Mouse (Mus musculus) lung, embryonic 15.5 days (tissue): Measurements from ENCODE around the gene Ambra1. TPM values are rescaled to one million over a fixed set of nuclear protein-coding genes. Genes with fewer than 3 reads are reported as not detected.
"Not testable (repeated sequence)": the region's sequence is repeated elsewhere in the genome, so short reads cannot be mapped to it uniquely, and the experiment has no call there.

ENCODE experiments used
- ATAC-seq: fragments of 200-750 bp; cut with Nextera tagmentation; 2 replicates; pipeline ENCODE4 v1.8.0; 2017; ENCODE audit warnings: moderate number of reproducible peaks, borderline replicate concordance; ENCODE audit not compliant: low FRiP score, low TSS enrichment; ENCODE audit errors: extremely low read depth
- H3K27ac ChIP-seq: fragments of 300-500 bp; sonication (generic); 2 replicates; pipeline ENCODE4 v1.5.1; 2015; ENCODE audit warnings: moderate library complexity, mild to moderate bottlenecking, inconsistent platforms
- H3K27me3 ChIP-seq: fragments of 300-500 bp; sonication (generic); 2 replicates; pipeline ENCODE4 v1.6.1; 2015; ENCODE audit warnings: inconsistent platforms
- H3K36me3 ChIP-seq: fragments of 300-500 bp; sonication (generic); 2 replicates; pipeline ENCODE4 v1.6.1; 2015; ENCODE audit warnings: inconsistent platforms
- H3K4me1 ChIP-seq: fragments of 300-500 bp; sonication (generic); 2 replicates; pipeline ENCODE4 v1.6.1; 2015; ENCODE audit warnings: inconsistent platforms
- H3K4me2 ChIP-seq: fragments of 300-500 bp; sonication (generic); 2 replicates; pipeline ENCODE4 v1.6.1; 2015; ENCODE audit warnings: inconsistent platforms, mild to moderate bottlenecking, moderate library complexity
- H3K4me3 ChIP-seq: fragments of 300-500 bp; sonication (generic); 2 replicates; pipeline ENCODE4 v1.5.1; 2015; ENCODE audit warnings: mild to moderate bottlenecking, inconsistent platforms
- H3K9ac ChIP-seq: fragments of 300-500 bp; sonication (generic); 2 replicates; pipeline ENCODE4 v1.6.1; 2015; ENCODE audit warnings: inconsistent platforms
- H3K9me3 ChIP-seq: fragments of 300-500 bp; sonication (generic); 2 replicates; pipeline ENCODE4 v1.6.1; 2016; ENCODE audit warnings: inconsistent platforms
- WGBS: fragments of 180-500 bp; shearing (Covaris S2); methylation state at CpG from one replicate; pipeline ENCODE4 v1.1.7; 2015; 5-methylcytosine and 5-hydroxymethylcytosine counted together
- polyA plus RNA-seq: library from polyadenylated mRNA; unstranded; fragments of >200 nt; fragmentation: Nextera tagmentation; extraction: Ambion mirVana; gene quantifications from 2 replicates; pipeline ENCODE4 v1.2.1, GENCODE M21; 2015

The Ambra1 gene
- polyA plus RNA-seq, 1 experiment from 2014 or later: 16.4 TPM

- Histone ChIP-seq H3K4me1 (peaks cover 18% of the 10 kb centered on the region), H3K27ac (peak within 1 kb of the TSS; percentile 75), H3K27me3 (no peaks in the 10 kb centered on the region), H3K4me3 (peak within 1 kb of the TSS; percentile 97), H3K9me3 (no peaks in the 10 kb centered on the region), H3K4me2 (peak within 1 kb of the TSS; percentile 80), H3K36me3 (no peaks in the 10 kb centered on the region), H3K9ac (peak within 1 kb of the TSS; percentile 81)
- WGBS: under 1% methylated on average over 66 of the region's 66 CpGs
- ATAC-seq: peak; percentile 99
Observed at GRCm38 (mm10) chr2:91710272-91711234, 19.4 kb upstream of the Ambra1 start, which contains the start of the genes Atg13 and Harbi1. Gene Atg13 (minus strand): TSS chr2:91710576. Gene Harbi1 (plus strand): TSS chr2:91710852.

GRCm38 (mm10) chr2:91711256-91711925 is 18.5 kb upstream of the Ambra1 start:
- no peaks in the 10 kb centered on the region for H3K27me3 ChIP-seq
- WGBS: 3% methylated on average over 8 of the region's 8 CpGs
- ATAC-seq: no peak
- H3K9me3 ChIP-seq: no peaks in the 10 kb centered on the region
- H3K4me2 ChIP-seq: peak overlapping the region; percentile 80
- H3K9ac ChIP-seq: peak overlapping the region; percentile 81
- H3K4me1 ChIP-seq: peaks cover 18% of the 10 kb centered on the region
- H3K4me3 ChIP-seq: peak overlapping the region; percentile 97
- no peaks in the 10 kb centered on the region for H3K36me3 ChIP-seq
- H3K27ac ChIP-seq: peak overlapping the region; percentile 75

- no peak for ATAC-seq
- H3K9ac ChIP-seq: no peak overlapping the region
- no peaks in the 10 kb centered on the region for H3K9me3 ChIP-seq
- H3K27me3 ChIP-seq: no peaks in the 10 kb centered on the region
- H3K4me2 ChIP-seq: no peak overlapping the region
- peaks cover 8% of the 10 kb centered on the region; the same call in 1 of the 2 replicates for H3K4me1 ChIP-seq
- H3K4me3 ChIP-seq: no peak overlapping the region
- H3K27ac ChIP-seq: no peak overlapping the region
- WGBS: 83% methylated on average over 1 of the region's 1 CpGs
- no peaks in the 10 kb centered on the region; the same call in 1 of the 2 replicates for H3K36me3 ChIP-seq
Observed at GRCm38 (mm10) chr2:91714921-91715320, 15.0 kb upstream of the Ambra1 start.

GRCm38 (mm10) chr2:91718276-91718675 is 11.7 kb upstream of the Ambra1 start:
- H3K9ac ChIP-seq: no peak overlapping the region
- H3K27ac ChIP-seq: no peak overlapping the region
- no peak overlapping the region for H3K4me2 ChIP-seq
- no peaks in the 10 kb centered on the region for H3K9me3 ChIP-seq
- H3K27me3 ChIP-seq: no peaks in the 10 kb centered on the region
- no peak overlapping the region for H3K4me3 ChIP-seq
- no peaks in the 10 kb centered on the region for H3K4me1 ChIP-seq
- ATAC-seq: no peak
- WGBS: 66% methylated on average over 6 of the region's 6 CpGs
- no peaks in the 10 kb centered on the region; the same call in 1 of the 2 replicates for H3K36me3 ChIP-seq

GRCm38 (mm10) chr2:91723382-91723781 is 6.6 kb upstream of the Ambra1 start:
- WGBS: 46% methylated on average over 4 of the region's 4 CpGs
- H3K27ac ChIP-seq: no peak overlapping the region

GRCm38 (mm10) chr2:91723951-91724350 is 6.0 kb upstream of the Ambra1 start:
- no peaks in the 10 kb centered on the region for H3K9me3 ChIP-seq
- no peaks in the 10 kb centered on the region; the same call in 1 of the 2 replicates for H3K36me3 ChIP-seq
- H3K27me3 ChIP-seq: no peaks in the 10 kb centered on the region
- no peak overlapping the region for H3K4me2 ChIP-seq
- H3K4me1 ChIP-seq: no peaks in the 10 kb centered on the region
- no peak overlapping the region for H3K27ac ChIP-seq
- no peak for ATAC-seq
- H3K4me3 ChIP-seq: no peak overlapping the region
- no peak overlapping the region for H3K9ac ChIP-seq

More at GRCm38 (mm10) chr2:91723382-91723781, 6.6 kb upstream of the Ambra1 start:
- ATAC-seq: no peak
- Histone ChIP-seq H3K9ac (no peak overlapping the region), H3K4me3 (no peak overlapping the region), H3K9me3 (no peaks in the 10 kb centered on the region), H3K4me1 (no peaks in the 10 kb centered on the region), H3K36me3 (no peaks in the 10 kb centered on the region; the same call in 1 of the 2 replicates), H3K4me2 (no peak overlapping the region), H3K27me3 (no peaks in the 10 kb centered on the region)

- Histone ChIP-seq H3K4me2 (no peak overlapping the region), H3K27me3 (no peaks in the 10 kb centered on the region), H3K27ac (no peak overlapping the region), H3K4me3 (no peak overlapping the region), H3K36me3 (no peaks in the 10 kb centered on the region; the same call in 1 of the 2 replicates), H3K9me3 (no peaks in the 10 kb centered on the region), H3K9ac (no peak overlapping the region), H3K4me1 (no peaks in the 10 kb centered on the region)
- 55% methylated on average over 2 of the region's 2 CpGs for WGBS
- ATAC-seq: no peak
Observed at GRCm38 (mm10) chr2:91724716-91725115, 5.2 kb upstream of the Ambra1 start.

GRCm38 (mm10) chr2:91725476-91725875 is 4.5 kb upstream of the Ambra1 start:
- not testable (repeated sequence) for H3K4me1 ChIP-seq, H3K27me3 ChIP-seq, H3K27ac ChIP-seq, H3K9me3 ChIP-seq, ATAC-seq, H3K9ac ChIP-seq, H3K36me3 ChIP-seq, H3K4me2 ChIP-seq, H3K4me3 ChIP-seq
- 51% methylated on average over 4 of the region's 4 CpGs for WGBS

GRCm38 (mm10) chr2:91727011-91727410 is 2.9 kb upstream of the Ambra1 start:
- 92% methylated on average over 3 of the region's 3 CpGs for WGBS
- H3K4me3 ChIP-seq: no peak overlapping the region
- H3K27ac ChIP-seq: no peak overlapping the region
- H3K36me3 ChIP-seq: no peaks in the 10 kb centered on the region
- no peaks in the 10 kb centered on the region for H3K27me3 ChIP-seq
- H3K4me2 ChIP-seq: no peak overlapping the region
- H3K9me3 ChIP-seq: no peaks in the 10 kb centered on the region
- no peak overlapping the region for H3K9ac ChIP-seq
- H3K4me1 ChIP-seq: peaks cover 4% of the 10 kb centered on the region; the same call in 1 of the 2 replicates
- no peak for ATAC-seq

- Histone ChIP-seq H3K9ac (peak overlapping the region; percentile 89), H3K27ac (peak overlapping the region; percentile 24; the same call in 1 of the 2 replicates), H3K27me3 (no peaks in the 10 kb centered on the region), H3K9me3 (no peaks in the 10 kb centered on the region), H3K36me3 (no peaks in the 10 kb centered on the region), H3K4me3 (peak overlapping the region; percentile 93), H3K4me1 (peaks cover 4% of the 10 kb centered on the region; the same call in 1 of the 2 replicates), H3K4me2 (peak overlapping the region; percentile 55)
- ATAC-seq: no peak; the same call in 1 of the 2 replicates
- 11% methylated on average over 4 of the region's 4 CpGs for WGBS
Observed at GRCm38 (mm10) chr2:91729571-91729970, 363 bp upstream of the Ambra1 start.

GRCm38 (mm10) chr2:91735221-91735620 is 5.3 kb downstream of the Ambra1 start:
- Histone ChIP-seq H3K9me3 (no peaks in the 10 kb centered on the region), H3K4me1 (peaks cover 4% of the 10 kb centered on the region; the same call in 1 of the 2 replicates), H3K4me3 (no peak overlapping the region), H3K4me2 (no peak overlapping the region), H3K9ac (no peak overlapping the region), H3K36me3 (no peaks in the 10 kb centered on the region), H3K27me3 (no peaks in the 10 kb centered on the region), H3K27ac (no peak overlapping the region)
- no peak for ATAC-seq
- WGBS: 90% methylated on average over 5 of the region's 5 CpGs
